Mouse (Mus musculus) hindbrain, embryonic 13.5 days (tissue): ENCODE measurements at regions not wholly inside any gene's neighbourhood (a gene's known extent, or its start where the extent isn't known, plus 50 kb on each side); places are given as distances from the start of the nearest gene placed in this dataset.
"Not testable (repeated sequence)": the region's sequence is repeated elsewhere in the genome, so short reads cannot be mapped to it uniquely, and the experiment has no call there.

Experiments used
- ATAC-seq: fragments of 200-750 bp; cut with Nextera tagmentation; 2 replicates; pipeline ENCODE4 v1.8.0; 2017; ENCODE audit warnings: moderate TSS enrichment; ENCODE audit not compliant: low FRiP score
- H3K27ac ChIP-seq: fragments of 300-500 bp; sonication (generic); 2 replicates; pipeline ENCODE4 v1.5.1; 2015; ENCODE audit warnings: inconsistent platforms, mild to moderate bottlenecking, moderate library complexity
- H3K27me3 ChIP-seq: fragments of 300-500 bp; sonication (generic); 2 replicates; pipeline ENCODE4 v1.6.1; 2015; ENCODE audit warnings: mild to moderate bottlenecking, inconsistent platforms
- H3K36me3 ChIP-seq: fragments of 300-500 bp; sonication (generic); 2 replicates; pipeline ENCODE4 v1.6.1; 2015; ENCODE audit warnings: mild to moderate bottlenecking, inconsistent platforms
- H3K4me1 ChIP-seq: fragments of 300-500 bp; sonication (generic); replicated peaks from 2 replicates; pipeline ENCODE4 v1.6.1; 2015; ENCODE audit warnings: inconsistent platforms
- H3K4me2 ChIP-seq: fragments of 300-500 bp; sonication (generic); 2 replicates; pipeline ENCODE4 v1.6.1; 2015; ENCODE audit warnings: inconsistent platforms, mild to moderate bottlenecking, moderate library complexity
- H3K4me3 ChIP-seq: fragments of 300-500 bp; sonication (generic); 2 replicates; pipeline ENCODE4 v1.5.1; 2015; ENCODE audit warnings: mild to moderate bottlenecking, inconsistent platforms
- H3K9ac ChIP-seq: fragments of 300-500 bp; sonication (generic); 2 replicates; pipeline ENCODE4 v1.6.1; 2015; ENCODE audit warnings: mild to moderate bottlenecking, inconsistent platforms
- H3K9me3 ChIP-seq: fragments of 300-500 bp; sonication (generic); 2 replicates; pipeline ENCODE4 v1.6.1; 2016; ENCODE audit warnings: inconsistent platforms
- WGBS: fragments of 180-500 bp; shearing (Covaris S2); methylation state at CpG from one replicate; pipeline ENCODE4 v1.1.7; 2015; 5-methylcytosine and 5-hydroxymethylcytosine counted together

DNA sequence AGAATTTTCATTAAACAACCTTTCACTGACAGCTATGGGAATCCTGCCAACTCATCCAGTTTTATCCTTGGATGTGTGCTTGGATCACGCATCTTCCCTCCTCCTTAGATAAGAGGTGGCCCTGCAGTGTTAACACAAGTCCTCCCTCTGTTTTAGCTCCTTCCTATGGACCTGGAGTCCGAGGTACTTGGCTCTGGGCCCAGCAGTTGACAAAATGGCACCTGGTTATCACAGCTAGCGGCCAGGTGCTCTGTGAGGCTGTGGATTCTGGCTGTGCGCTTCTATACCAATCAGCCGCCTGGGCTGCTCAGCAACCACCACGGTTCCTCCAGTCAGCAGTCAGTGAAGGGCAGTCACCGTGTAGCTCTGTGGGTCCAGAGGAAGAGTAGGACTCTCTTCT is 157.4 kb downstream of the Prdm2 start:
- Histone ChIP-seq H3K9ac (no peak overlapping the region), H3K4me2 (no peak overlapping the region), H3K27ac (no peak overlapping the region; the same call in 1 of the 2 replicates), H3K9me3 (no peaks in the 10 kb centered on the region), H3K4me3 (no peak overlapping the region), H3K36me3 (no peaks in the 10 kb centered on the region), H3K4me1 (no peaks in the 10 kb centered on the region), H3K27me3 (no peaks in the 10 kb centered on the region)
- ATAC-seq, result no peak
- 84% methylated on average over 7 of the region's 7 CpGs for WGBS

DNA sequence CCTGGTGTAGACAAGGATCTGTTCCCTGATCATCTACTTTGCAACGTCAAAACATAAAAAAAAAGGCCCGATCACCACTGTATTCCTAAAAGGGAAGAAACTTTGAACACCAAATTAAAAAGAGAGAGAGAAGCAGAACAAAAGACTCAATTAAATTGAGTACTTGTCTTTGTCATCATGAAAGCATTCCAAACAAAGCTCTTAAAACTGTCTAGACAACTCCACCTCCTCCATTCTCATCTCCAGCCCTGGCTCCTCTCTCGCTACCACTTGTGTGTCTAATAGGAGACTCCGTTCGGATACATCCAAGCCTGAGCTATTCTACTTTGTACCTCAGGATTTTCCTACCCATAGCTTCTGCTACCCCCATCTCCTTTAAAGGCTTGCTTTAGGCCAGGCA is 159.8 kb downstream of the Prdm2 start:
- Histone ChIP-seq H3K4me2 (no peak overlapping the region), H3K27ac (no peak overlapping the region), H3K9me3 (no peaks in the 10 kb centered on the region), H3K4me1 (no peaks in the 10 kb centered on the region), H3K4me3 (no peak overlapping the region), H3K9ac (no peak overlapping the region), H3K36me3 (no peaks in the 10 kb centered on the region), H3K27me3 (no peaks in the 10 kb centered on the region)
- ATAC-seq, result no peak
- WGBS, result 64% methylated on average over 5 of the region's 5 CpGs

DNA sequence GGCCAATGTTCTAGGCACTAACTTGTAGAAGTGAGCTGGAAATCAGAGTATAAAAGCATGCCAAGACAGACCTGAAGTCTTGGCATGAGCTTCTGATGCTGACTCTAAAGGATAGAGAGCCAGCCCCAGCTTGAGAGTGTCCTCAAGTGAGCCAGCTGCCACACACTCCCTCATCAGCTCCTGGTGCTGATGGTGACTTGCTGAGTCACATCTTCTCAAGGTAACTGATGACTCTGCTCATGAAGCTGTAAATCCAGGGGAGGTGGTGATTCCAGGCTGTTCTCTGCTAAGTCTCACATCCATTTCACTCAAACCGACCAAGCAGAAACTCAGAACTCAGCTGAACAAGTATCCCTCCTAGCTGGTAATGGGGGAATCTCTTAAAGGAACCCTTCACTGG is 161.6 kb downstream of the Prdm2 start:
- no peaks in the 10 kb centered on the region for H3K4me1 ChIP-seq
- WGBS, result 62% methylated on average over 1 of the region's 1 CpGs
- H3K9ac ChIP-seq, result no peak overlapping the region
- H3K27me3 ChIP-seq, result no peaks in the 10 kb centered on the region
- H3K4me2 ChIP-seq, result no peak overlapping the region
- H3K9me3 ChIP-seq, result no peaks in the 10 kb centered on the region
- no peak overlapping the region for H3K27ac ChIP-seq
- no peaks in the 10 kb centered on the region for H3K36me3 ChIP-seq
- no peak overlapping the region for H3K4me3 ChIP-seq
- no peak for ATAC-seq

DNA sequence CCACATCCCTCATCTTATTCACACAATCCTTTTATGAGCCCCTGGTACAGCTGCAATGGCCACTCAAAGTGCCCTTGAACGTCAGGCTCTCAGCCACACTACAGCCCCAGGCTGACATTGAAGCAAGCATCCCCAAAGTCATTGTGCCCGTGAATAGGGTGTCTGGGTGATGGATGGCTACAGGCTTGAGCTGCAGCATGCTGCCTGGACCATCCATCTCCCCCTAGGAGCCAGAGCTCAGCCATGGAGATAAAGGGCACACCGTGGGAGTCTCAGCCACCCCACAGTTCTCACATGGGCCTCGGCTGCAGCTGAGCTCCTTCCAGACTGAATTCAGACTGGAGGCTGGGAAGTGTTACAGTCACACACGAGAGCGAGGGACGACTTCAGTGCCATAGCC is 167.6 kb downstream of the Prdm2 start:
- WGBS, result 20% methylated on average over 7 of the region's 7 CpGs
- H3K4me3 ChIP-seq, result no peak overlapping the region
- peak overlapping the region; percentile 58 for H3K27ac ChIP-seq
- H3K4me1 ChIP-seq, result peaks cover 20% of the 10 kb centered on the region
- no peaks in the 10 kb centered on the region for H3K27me3 ChIP-seq
- H3K4me2 ChIP-seq, result no peak overlapping the region
- H3K9me3 ChIP-seq, result no peaks in the 10 kb centered on the region
- no peaks in the 10 kb centered on the region for H3K36me3 ChIP-seq
- H3K9ac ChIP-seq, result no peak overlapping the region
- peak; percentile 86 for ATAC-seq

DNA sequence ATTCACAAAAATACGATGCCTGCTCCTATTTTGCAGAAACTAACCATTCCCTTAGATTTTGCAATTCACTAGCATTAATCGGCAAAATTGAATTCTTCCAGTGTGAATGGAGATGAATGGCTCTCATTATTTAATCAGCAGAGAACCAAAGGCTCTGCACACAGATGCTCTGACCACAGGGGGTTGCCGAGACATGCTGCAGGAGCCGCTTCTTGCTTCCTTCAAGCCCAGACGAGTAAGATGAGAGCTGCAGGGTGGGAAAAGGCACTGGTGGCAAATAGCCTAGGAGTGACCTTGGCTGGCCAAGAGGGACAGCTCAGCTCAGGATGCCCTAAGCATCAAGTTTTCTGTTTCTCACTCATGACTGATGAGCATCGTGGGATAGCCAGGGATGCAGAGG is 170.0 kb downstream of the Prdm2 start:
- H3K36me3 ChIP-seq, result no peaks in the 10 kb centered on the region
- 20% methylated on average over 6 of the region's 6 CpGs for WGBS
- no peak overlapping the region for H3K4me3 ChIP-seq
- no peaks in the 10 kb centered on the region for H3K9me3 ChIP-seq
- no peak overlapping the region for H3K9ac ChIP-seq
- H3K4me1 ChIP-seq, result peaks cover 25% of the 10 kb centered on the region
- H3K27ac ChIP-seq, result peak overlapping the region; percentile 49
- no peak overlapping the region; the same call in 1 of the 2 replicates for H3K4me2 ChIP-seq
- 0 out of 2 replicates have a peak, but pooled peaks have one; percentile 29 for ATAC-seq
- no peaks in the 10 kb centered on the region for H3K27me3 ChIP-seq

DNA sequence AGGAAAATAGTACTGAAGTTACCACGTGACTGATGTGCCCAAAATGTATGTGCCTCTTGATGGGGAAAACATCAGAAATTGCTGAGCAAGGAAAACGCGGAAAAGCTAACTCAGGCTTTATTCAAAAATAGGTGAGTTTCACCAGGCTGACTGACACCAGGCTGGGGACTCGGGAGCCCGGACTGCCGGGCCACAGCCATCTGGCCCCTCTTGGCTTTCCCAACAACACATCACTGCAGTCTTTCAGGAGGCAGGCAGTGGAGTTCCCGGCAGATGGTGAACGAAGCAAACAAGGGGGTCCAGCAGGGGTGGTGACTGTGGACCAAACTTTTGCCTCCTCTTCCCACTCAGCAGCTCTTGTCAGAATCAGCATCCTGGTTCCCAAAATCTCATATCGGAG is 174.2 kb downstream of the Prdm2 start:
- no peak overlapping the region for H3K4me3 ChIP-seq
- H3K36me3 ChIP-seq, result no peaks in the 10 kb centered on the region
- H3K4me2 ChIP-seq, result no peak overlapping the region
- WGBS, result 68% methylated on average over 9 of the region's 9 CpGs
- peaks cover 25% of the 10 kb centered on the region for H3K4me1 ChIP-seq
- no peaks in the 10 kb centered on the region for H3K9me3 ChIP-seq
- H3K27me3 ChIP-seq, result no peaks in the 10 kb centered on the region
- H3K27ac ChIP-seq, result no peak overlapping the region
- no peak for ATAC-seq
- no peak overlapping the region for H3K9ac ChIP-seq

DNA sequence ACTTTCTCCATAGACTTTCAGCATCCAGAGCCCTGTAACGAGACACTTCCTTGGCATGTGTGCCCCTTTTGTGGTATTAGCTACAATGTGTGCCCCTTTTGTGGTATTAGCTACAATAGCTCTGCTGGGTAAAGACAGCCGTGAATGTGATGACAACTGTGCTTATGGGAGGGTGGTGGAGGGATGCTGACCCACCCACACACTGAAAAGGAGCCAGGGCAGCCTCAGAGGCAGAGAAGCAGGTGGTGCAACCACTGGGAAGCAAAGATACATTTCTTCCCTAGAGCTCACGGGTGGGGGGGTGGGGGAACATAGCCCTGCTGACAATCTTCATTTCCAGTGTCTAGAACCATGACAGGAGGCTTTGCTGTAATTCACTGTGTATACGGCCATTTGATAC is 176.1 kb downstream of the Prdm2 start:
- H3K4me1 ChIP-seq, result peaks cover 11% of the 10 kb centered on the region; the same call in 1 of the 2 replicates
- no peaks in the 10 kb centered on the region for H3K36me3 ChIP-seq
- 35% methylated on average over 4 of the region's 4 CpGs for WGBS
- ATAC-seq, result no peak
- no peak overlapping the region for H3K27ac ChIP-seq
- H3K27me3 ChIP-seq, result no peaks in the 10 kb centered on the region
- no peak overlapping the region for H3K9ac ChIP-seq
- no peaks in the 10 kb centered on the region for H3K9me3 ChIP-seq
- no peak overlapping the region for H3K4me2 ChIP-seq
- H3K4me3 ChIP-seq, result no peak overlapping the region

DNA sequence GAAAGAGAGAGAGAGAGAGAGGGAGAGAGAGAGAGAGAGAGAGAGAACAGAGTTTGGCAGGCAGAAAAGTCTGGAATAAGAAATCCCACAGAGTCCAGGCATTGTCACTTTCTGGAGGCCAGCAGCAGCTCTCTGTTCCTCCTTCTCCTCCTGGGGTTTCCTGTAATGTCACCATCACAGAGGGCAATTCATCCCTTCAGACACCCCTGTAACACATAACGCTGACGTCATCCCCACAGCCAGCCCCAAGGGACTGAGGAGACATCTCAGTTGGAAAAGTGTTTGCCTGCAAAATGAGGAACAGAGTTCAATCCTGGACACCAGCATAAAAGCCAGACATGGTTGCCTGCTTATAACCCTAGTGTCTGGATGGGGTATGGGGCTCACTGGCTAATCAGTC is 177.7 kb downstream of the Prdm2 start:
- H3K9ac ChIP-seq, H3K9me3 ChIP-seq, ATAC-seq, H3K27ac ChIP-seq, H3K4me2 ChIP-seq, H3K36me3 ChIP-seq, H3K27me3 ChIP-seq, H3K4me3 ChIP-seq: not testable (repeated sequence)
- H3K4me1 ChIP-seq, result peaks cover 11% of the 10 kb centered on the region; the same call in 1 of the 2 replicates
- WGBS, result 72% methylated on average over 2 of the region's 2 CpGs

DNA sequence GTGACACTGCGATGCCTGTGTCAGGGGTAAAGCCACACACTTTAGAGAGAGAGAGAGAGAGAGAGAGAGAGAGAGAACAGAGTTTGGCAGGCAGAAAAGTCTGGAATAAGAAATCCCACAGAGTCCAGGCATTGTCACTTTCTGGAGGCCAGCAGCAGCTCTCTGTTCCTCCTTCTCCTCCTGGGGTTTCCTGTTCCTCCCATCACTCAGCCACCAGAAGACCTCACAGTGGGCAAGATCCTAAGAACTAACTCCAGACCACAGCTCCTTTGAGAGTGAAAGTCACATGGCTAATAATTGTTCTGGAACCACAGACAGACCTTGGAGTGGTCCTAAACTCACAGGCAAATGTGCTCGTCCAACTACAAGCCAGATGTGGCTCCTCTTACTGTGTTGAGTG is 178.5 kb downstream of the Prdm2 start:
- H3K4me1 ChIP-seq, result peaks cover 11% of the 10 kb centered on the region; the same call in 1 of the 2 replicates
- WGBS, result 81% methylated on average over 2 of the region's 2 CpGs
- H3K27ac ChIP-seq, H3K9me3 ChIP-seq, H3K4me2 ChIP-seq, H3K9ac ChIP-seq, H3K36me3 ChIP-seq, H3K4me3 ChIP-seq, H3K27me3 ChIP-seq, ATAC-seq: not testable (repeated sequence)

DNA sequence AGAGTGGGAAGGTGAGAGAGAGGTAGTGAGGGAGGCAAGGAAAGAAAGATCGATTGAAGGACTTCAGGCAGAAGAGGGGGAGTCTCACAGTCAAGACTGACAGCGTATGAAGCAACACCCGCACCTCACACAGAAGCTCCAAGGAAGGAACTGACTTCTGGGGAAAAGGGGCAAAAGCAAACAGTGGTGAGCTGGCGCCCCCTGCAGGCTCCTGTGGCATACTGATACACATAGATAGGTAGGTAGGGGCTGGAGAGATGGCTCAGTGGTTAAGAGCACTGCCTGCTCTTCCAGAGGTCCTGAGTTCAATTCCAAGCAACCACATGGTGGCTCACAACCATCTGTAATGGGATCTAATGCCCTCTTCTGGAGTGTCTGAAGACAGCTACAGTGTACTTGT is 183.0 kb downstream of the Prdm2 start:
- not testable (repeated sequence) for H3K27me3 ChIP-seq, H3K36me3 ChIP-seq, H3K9ac ChIP-seq, H3K4me2 ChIP-seq, H3K9me3 ChIP-seq, H3K4me1 ChIP-seq, H3K27ac ChIP-seq, H3K4me3 ChIP-seq, ATAC-seq
- 75% methylated on average over 4 of the region's 4 CpGs for WGBS

DNA sequence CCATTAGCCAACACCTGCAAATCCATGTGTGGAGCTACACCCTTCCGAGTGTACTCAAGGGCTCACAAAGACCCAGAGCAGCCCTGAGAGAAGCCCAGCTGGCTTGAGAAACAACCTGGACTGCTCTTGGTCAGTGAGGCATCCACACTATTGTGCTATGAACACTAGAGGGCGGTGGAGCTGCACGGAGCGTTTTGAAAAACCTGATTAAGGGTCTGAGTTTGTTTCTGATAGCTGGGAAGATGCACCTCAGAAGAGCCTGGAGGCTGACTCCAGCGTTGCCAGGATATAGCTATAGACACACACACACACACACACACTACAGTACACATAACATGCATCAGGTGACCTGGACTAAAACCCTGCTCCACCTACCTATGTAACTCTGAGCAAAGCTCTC is 185.5 kb downstream of the Prdm2 start:
- WGBS, result 7% methylated on average over 5 of the region's 5 CpGs
- ATAC-seq, result peak; percentile 72; the same call in 1 of the 2 replicates
- Histone ChIP-seq H3K27me3 (0 out of 2 replicates have a peak, but pooled peaks cover 3% of the 10 kb centered on the region), H3K36me3 (no peaks in the 10 kb centered on the region), H3K27ac (no peak overlapping the region), H3K4me1 (no peaks in the 10 kb centered on the region), H3K9ac (no peak overlapping the region), H3K9me3 (peaks cover 6% of the 10 kb centered on the region; the same call in 1 of the 2 replicates), H3K4me3 (no peak overlapping the region), H3K4me2 (no peak overlapping the region)

DNA sequence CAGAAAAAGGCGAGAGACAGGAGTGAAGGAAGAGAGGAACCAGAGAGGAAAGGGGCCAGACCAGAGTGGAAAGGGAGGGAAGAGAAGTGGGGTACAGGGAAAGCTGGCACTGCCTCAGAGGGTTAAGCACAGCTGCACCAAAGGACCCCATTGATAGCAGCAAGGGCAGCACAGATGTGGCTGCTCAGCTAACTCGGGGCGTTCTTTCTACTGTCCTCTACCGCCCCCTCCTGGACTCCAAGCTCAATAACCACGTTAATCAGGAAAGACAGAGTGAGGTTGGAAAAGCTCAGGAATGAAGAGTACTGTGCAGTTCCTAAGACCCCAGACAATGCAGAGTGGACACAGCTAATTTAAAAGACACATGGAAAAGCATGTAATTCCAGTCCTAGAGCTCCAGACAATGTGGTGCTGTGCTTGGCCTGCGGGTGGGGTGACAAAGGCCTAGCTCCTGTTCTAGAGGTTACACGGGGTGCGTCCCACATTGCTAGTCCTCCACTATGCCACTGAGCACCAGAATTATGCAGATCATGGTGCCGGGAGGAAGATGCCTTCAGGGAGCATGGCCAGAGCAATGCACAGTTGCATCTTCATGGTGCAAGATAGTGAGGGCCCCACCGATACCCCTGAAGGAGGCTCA is 191.4 kb downstream of the Prdm2 start:
- H3K36me3 ChIP-seq, result no peaks in the 10 kb centered on the region
- peaks cover 6% of the 10 kb centered on the region; the same call in 1 of the 2 replicates for H3K9me3 ChIP-seq
- peak; percentile 71 for ATAC-seq
- no peak overlapping the region for H3K4me3 ChIP-seq
- no peak overlapping the region for H3K27ac ChIP-seq
- no peak overlapping the region for H3K4me2 ChIP-seq
- 44% methylated on average over 10 of the region's 10 CpGs for WGBS
- no peaks in the 10 kb centered on the region for H3K27me3 ChIP-seq
- H3K4me1 ChIP-seq, result peaks cover 16% of the 10 kb centered on the region
- no peak overlapping the region for H3K9ac ChIP-seq

DNA sequence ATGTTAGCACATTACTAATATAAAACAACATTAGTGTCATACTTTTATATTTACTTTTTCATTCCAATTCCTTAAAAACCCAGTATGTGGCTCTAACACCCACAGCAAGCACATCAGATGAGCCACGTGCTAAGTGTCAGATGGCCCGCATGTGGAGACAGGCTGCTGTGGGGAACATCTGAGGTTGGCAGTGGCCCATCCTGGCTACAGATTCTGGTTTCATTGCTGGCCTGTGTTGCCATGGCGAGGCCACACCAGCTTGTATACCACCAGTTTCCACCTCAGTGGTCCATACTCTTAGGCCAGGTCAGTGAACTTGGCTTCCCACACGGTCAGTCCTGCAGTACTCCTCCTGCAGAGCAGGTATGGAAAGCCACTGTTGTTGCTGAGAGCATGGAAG is 192.1 kb downstream of the Prdm2 start:
- no peak overlapping the region for H3K27ac ChIP-seq
- 0 out of 2 replicates have a peak, but pooled peaks have one; percentile 17 for ATAC-seq
- H3K4me1 ChIP-seq, result peaks cover 16% of the 10 kb centered on the region
- no peaks in the 10 kb centered on the region for H3K36me3 ChIP-seq
- WGBS, result 68% methylated on average over 4 of the region's 4 CpGs
- no peaks in the 10 kb centered on the region for H3K27me3 ChIP-seq
- H3K9me3 ChIP-seq, result peaks cover 6% of the 10 kb centered on the region; the same call in 1 of the 2 replicates
- no peak overlapping the region for H3K4me2 ChIP-seq
- H3K9ac ChIP-seq, result no peak overlapping the region
- no peak overlapping the region for H3K4me3 ChIP-seq
